Mouse (Mus musculus) megakaryocyte progenitor cell, adult 5-6 weeks (primary cell): ENCODE results near the gene Phf23. TPM values are rescaled to one million over a fixed set of nuclear protein-coding genes. Genes with fewer than 3 reads are reported as not detected.
A peak's percentile ranks its signal among the peaks of the same experiment; 100 is the strongest.

Experiments used
- ATAC-seq: replicated peaks from 2 replicates; pipeline ENCODE4 v1.8.0; 2016; ENCODE audit warnings: mild to moderate bottlenecking, moderate TSS enrichment, inconsistent platforms; ENCODE audit not compliant: poor library complexity
- total RNA-seq, 2 experiments: library from RNA; stranded (forward) in 1 of 2; stranded (reverse) in 1 of 2; fragments of 157-497, 149-512 nt in 1 of 2; fragments of 200-1000 nt in 1 of 2; gene quantifications; 2 replicates each; pipeline versions ENCODE4 v1.2.3 to v1.2.4; 2015 to 2017

Gene Phf23
- total RNA-seq (2015) (34.5 and 37.9 TPM in 2 replicates), total RNA-seq (2017) (31.7 and 40.0 TPM in 2 replicates)

DNA sequence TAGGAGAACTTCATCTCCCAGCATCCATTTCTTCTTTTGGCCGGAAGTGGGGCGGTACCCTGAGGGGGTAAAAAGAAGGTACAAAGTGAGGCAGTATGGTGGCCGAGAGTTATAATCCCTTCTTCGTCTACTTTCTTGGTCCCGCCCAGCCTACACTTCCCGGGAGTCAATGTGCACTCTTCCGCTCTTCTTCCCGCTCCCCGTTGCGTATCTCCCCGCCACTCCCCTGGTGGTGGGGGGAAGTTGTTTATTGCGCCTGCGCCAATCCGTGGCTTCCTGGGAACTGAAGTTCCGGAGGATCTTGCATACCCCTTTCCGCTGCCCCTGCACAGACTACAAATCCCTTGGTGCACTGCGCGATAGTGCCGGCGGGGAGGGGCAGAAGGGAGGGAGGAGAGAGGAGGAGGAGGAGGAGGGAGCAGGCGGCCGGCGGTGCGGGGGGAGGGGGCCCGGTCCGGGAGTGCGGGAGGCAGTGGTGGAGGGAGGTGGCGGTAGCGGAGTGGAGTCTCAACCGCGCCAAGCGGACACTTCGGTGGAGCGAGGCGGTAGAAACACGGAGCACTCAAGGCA lies at the start of gene Phf23:
Phf23 (plus strand) TSS at position 387 of the 570 bp plus-strand sequence.
- peak; percentile 65 for ATAC-seq

DNA sequence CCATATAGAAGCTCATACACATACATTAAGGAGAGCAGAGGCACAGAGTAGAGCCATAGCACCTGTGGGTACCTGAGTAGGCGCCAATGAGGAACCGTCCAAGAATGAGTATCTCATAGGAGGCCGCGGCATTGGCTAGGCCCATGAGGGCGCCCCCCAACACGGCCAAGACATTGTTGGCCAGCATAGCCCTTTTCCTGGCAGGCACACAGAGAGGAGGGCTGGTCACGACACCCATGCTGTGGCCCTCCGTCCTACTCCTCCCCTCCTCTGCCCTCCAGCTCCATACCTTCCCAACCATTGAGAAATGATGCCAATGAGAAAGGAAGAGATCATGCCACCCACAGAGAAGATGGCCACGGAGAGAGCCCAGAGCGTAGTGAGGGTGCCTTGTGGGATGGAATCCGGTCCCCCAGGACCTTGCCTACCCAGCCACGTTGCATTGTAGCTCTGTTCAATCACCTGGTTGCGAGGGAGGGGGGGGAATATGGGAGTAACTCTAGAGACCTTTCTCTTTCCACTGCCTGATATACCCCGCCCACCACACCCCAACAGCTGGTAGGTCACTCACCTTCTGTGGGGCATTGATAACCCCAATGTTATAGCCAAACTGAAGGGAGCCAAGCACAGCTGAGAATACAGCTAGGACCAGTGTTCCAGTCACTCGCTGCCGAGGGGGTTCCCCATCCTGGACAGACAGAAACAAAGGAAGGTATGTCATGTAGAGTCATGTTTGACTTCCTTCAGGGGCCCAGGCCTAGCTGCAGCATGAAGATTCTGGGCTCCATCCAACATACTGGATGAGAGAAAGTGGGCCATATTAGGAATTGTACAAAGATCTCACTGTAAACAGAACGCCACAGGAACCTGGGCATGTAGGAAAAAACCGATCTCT lies 49.3 kb upstream of the Phf23 start:
- ATAC-seq: peak; percentile 40; the same call in 1 of the 2 replicates

DNA sequence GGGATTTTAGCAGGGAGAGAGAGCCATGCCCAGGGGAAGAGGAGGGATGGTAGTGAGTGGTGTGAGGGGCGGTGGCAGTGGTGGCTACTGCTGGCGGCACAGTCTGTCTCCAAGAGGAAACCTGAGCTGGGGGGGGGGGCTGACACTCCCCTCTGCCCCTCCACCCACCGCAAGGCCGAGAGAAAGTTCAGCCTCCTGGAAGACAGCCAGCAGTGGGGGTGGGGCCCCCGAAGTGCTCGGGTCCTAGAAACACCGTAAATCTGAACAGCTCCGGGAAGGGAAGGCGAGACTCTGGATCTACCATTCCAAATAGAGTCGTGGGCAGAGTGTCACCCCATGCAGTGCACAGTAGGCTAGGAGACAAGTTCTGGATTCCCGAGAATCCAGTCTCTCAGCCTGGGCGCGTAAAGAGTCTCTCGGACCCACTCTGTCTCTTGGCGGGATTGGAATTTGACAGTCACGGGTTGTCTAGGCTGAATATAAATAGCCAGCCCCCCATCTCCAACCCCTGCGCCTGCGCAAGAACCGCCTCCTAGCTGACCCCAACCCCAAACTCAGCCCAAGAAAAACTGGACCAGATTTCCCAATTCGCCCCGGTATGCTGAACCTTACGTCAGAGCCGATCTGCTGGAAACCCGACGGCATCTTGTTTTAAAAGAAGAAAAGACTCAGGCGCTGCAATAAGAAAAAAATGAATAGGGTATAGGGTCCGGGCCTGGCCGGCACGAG lies 48.1 kb upstream of the Phf23 start:
- no peak for ATAC-seq

DNA sequence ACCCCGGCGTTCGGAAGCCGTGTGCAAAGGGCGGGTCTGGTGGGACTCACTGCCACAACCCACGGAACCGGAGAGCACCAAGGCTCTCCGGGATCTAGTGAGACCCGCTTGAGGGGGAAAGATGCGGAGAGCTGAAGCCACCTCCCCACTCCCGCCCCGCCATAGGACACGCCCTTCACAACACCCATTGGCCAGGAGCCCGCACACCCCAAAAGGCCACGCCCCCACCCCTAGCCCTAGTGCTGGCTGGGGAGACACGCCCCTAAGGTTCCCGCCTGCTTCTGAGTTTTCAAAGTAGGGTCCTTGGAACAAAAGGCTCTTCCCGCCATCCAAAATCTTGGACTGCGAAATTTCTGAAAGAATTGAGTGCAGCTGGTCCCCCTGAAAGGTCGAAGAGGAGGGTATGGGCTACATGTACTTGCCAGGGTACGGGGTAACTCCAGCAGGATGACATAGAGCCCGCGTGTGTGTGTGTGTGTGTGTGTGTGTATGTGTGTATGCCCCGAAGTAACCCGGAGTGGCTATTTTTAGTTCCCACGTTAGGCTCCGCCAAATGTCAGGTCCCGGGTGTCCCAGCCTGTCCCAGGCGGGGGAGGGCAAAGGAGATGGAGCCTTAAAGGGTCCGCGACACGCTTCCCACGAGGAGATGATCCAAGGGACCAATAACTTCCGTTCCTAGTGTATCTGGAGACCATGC lies 47.4 kb upstream of the Phf23 start, which contains the start of gene Slc2a4:
Slc2a4 (minus strand) TSS at position 123 of the 697 bp plus-strand sequence.
- ATAC-seq: peak; percentile 88

DNA sequence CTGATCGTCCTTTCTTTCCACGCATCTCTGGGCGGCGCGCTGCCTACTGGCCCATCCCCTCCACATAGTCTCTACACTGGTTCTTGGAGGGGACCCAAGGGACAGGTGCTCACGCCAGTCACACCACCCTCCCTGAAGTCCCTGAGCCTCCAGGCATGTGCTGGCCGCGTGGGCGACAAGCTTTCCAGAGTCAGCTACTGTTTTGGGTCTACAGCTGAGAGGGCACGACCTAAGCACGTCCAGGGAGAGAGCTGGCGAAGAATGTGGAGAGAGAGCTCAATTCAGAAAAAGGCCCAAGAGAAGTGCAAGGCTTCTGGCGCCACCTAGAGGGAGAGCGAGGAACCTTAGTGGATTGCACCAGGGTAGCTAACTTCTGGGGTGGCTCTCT lies 46.8 kb upstream of the Phf23 start:
- ATAC-seq: peak; percentile 82

DNA sequence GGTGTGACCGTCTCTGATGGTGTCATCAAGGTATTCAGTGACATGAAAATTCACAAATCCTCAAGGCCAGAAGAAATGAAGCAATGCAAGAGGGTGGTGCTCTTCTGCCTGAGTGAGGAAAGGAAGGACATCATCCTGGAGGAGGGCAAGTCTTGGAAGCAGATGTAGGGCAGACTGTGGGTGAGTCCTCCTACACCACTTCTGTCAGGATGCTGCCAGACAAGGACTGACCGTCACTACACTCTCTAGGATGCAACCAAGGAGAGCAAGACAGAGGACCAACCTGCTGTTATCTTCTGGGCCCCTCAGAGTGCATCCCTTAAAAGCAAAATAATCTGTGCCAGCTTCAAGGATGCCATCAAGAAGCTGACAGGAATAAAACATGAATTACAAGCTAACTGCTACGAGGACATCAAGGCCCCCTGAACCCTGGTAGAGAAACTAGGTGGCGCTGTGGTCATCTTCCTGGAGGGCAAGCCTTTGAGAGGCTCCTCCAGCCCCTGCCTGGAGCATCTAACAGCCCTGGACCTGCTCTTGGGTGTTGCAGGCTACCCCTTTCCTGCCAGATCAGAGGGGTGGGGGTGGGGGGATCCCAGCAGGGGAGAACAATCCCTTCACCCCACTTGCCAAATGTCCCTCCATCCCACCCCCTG lies 44.6 kb upstream of the Phf23 start:
- ATAC-seq: no peak

DNA sequence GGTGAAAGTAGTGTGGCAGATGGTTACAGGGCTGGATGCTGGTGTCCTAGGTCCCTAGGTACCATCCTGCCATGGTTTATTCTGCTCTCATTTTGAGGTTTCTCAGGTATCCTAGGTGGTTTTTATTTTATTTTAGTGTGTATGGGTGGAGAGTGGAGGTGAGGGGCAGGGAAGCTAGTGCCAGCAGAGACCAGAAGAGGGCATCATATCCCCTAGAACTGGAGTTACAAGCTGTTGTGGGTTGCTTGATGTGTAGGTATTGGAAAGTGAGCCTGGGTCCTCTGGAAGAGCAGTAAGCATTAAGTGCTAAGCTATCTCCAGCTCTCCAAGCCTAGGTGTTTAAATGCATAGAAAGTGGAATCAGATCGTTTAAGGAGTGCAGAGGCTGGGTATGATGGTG lies 43.3 kb upstream of the Phf23 start:
- no peak for ATAC-seq

DNA sequence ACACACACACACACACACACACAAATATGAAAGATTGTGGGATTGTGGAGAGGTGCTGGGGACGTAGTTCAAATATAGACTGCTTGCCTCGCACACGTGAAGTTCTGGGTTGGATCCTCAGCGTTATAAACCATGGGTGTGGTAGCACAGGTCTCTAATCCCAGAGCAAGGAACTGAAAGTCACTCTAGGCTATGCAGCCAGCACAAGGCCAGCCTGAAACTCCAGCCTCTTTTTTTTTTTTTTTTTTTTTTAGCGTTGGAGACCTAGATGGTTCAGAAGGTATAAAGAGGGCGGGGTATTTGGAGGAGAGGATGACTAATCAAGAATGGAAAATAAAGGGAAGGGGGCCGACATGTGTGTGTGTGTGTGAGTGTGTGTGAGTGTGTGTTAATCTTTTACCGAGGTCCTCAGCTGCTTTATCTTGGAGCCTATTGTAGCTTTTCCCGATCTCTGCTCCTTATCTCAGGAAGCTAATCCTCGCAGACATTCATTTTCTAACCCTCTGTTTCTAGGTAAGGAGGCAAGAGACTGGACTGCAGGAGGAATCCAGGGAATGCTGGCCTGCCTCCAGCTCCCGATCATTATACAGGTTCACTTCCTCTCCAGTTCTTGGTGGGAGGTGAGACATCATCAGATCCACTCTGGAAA lies 42.2 kb upstream of the Phf23 start:
- ATAC-seq: no peak

DNA sequence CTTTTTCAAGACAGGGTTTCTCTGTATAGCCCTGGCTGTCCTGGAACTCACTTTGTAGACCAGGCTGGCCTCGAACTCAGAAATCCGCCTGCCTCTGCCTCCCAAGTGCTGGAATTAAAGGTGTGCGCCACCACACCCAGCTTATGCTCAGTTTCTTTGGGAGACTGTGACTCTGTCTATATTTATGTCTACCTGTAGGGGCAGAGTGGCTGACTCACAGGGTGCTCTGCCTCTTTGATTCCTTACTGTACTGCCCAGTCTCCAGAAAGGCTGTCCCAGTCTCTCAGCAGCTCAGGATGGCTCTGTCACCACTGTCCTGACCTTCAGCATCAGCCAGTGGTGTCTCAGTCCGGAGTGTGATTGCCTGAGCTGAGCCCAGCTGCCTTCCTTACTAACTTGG lies 40.0 kb upstream of the Phf23 start:
- peak; percentile 48; the same call in 1 of the 2 replicates for ATAC-seq

DNA sequence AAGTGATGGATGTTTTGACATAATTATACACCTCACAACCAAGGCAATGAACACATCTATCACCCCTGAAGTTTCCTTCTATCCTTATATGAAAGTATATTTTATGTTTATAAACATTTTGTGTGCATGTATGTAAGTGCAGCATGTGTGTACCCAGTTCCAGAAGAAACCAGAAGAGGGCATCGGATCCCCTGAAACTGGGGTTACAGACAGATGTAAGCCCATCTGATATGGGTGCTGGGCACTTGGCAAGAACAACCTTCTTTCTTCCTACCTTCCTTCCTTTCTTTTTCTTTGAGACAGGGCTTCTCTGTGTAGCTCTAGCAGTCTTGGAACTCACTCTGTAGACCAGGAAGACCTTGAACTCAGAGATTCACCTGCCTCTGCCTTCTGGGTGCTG lies 39.4 kb upstream of the Phf23 start:
- 0 out of 2 replicates have a peak, but pooled peaks have one; percentile 54 for ATAC-seq

DNA sequence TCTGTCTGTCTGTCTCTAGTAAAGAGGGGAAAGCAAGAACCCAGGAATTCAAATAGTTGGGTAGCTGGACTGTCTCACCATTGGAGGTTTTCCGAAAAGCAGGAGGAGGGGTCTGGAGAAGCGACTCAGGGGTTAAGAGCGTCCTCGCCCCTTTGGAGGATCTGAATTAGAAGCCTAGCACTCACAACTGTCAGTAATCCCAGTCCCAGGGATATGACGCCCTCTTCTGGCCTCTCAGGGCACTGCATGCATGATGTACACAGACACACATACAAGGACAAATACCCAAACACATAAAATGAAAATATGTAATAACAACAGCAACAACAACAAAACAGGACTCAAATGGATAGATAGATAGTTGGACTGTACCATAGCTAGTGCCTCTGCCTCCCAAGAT lies 35.0 kb upstream of the Phf23 start:
- ATAC-seq: peak; percentile 55

DNA sequence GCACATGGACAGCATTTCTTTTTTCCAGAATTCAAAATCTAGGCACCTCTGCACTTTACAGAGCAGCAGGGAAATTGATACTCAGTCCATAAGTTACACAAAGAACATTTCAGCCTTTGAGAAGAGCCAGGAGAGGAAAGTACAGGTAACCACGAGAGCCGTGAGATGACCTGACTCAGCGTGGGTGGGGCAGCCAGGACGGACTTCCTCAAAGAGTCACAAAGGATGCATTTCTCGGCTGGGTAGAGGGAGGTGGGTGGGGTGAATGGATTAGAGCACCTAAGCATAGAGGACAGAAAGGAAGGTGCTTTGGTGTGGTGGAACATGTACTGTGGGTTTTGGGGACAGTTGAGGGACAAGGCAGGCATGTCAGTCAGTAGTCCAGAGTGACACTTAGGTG lies 33.7 kb upstream of the Phf23 start:
- no peak for ATAC-seq

DNA sequence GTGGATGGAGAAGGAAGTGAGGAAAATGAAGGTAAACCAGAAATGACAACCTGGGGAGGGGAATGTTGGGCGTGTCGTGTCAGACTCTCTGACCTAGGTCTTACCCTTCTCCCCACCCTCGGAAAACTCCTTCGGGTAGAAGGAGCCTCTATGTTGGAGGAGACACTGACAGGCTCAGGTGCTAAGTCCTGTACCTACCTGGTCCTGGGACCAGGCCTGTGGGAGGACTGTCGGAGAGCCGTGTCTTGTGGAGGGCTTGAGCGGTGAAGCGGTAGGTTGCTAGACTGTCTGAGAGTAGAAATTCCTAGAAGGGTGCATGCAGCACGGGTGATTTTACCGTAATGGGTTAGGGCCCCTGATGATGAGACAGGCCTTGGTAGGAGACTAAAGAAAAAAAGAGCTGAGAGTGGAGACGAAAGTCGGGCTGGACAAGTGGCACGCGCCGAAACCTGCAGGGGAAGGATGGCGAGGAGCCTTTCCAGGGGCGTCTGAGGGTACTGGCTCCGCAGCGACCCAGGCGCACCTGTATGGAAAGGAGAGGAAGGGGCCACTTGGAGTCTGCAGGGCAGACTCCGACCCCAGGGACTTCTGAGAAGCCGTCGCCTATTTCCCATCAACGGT lies 30.8 kb upstream of the Phf23 start, which contains the start of gene Cldn7:
Cldn7 (plus strand) TSS at position 130 of the 621 bp plus-strand sequence.
- no peak for ATAC-seq

DNA sequence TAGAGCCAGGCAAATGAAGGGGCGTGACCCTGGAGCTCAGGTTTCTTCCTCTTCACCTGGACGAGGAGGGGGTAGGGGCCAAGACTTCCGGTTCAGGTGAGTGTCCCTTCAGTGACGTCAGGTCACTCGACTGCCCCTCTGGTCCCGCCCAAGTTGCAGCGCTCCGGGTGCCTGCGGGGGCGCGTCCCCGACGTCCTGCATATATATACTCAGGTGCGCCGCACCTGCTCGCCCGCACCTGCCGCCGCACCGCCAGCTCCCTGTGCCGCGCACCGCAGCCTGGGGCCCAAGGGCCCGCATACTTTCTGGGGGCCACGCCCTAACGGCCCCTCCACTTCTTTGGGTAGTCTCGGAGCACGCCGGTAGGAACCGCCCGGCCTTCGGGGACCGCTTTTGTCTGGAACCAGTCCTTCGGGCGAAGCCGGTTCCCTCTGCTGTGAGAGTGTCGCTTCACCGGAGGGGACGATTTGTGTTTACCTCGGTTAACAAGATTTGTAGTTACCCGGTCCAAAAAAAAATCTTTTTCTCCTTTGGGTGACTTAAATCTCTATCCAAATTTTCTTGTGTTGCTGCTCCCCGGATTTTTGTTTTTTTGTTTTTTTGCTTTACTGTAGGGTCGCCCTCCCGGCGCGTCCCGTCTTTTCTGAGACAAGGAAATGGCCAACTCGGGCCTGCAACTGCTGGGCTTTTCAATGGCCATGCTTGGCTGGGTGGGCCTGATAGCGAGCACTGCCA lies 30.1 kb upstream of the Phf23 start:
- ATAC-seq: no peak

DNA sequence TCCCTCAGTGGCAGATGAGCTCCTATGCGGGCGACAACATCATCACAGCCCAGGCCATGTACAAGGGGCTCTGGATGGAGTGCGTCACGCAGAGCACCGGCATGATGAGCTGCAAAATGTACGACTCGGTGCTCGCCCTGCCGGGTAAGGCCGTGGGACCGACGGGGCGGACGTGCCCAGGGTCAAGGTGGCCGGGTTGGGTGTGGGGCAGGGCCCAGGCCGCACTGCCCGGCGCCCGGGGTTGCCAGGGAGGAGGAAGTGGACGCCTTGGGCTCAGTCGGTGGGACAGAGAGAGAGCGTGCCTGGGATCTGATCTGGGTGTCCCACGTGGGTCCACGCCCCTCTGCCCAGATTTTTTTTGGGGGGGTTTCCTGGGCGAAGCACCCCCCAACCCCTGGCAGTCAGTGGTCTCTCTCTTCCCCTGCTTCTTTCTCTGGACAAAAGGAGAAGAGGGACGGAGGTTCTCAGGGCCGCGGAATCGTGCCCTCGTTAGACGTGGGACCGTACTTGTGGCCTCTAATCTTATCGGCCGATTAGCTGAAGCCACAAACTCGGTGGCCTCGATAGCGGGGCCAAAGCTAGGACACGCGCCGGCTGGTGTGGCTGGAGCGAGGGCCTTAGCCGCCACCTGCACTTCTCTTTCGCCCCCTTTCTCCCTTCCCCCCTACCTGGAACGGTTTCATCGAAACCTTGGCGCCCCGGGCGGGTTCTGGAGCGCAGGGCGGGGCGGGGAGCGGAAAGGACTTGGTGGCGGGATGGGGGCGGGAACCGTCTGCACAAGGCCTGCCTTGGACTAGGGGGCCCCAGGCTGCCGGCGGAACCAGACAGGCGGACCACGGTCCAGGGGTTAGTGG lies 29.3 kb upstream of the Phf23 start:
- ATAC-seq: peak; percentile 51

DNA sequence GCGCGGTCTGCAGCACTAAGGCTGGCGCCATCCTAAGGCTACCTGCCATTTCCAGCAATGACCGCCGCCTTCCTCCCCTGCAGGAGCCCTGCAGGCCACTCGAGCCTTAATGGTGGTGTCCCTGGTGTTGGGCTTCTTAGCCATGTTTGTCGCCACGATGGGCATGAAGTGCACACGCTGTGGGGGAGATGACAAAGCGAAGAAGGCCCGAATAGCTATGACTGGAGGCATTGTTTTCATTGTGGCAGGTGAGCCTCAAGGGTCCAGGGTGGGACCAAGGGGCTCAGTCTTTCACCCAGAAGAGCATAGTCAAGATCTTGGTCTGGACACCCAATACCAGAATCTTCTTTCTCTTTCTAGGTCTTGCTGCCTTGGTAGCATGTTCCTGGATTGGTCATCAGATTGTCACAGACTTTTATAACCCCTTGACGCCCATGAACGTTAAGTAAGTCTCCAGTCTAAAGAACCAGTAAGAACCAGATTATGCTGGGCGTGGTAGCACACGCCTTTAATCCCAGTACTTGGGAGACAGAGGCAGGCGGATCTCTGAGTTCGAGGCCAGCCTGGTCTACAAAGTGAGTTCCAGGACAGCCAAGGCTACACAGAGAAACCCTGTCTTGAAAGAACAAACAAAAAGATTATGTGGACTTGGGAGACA lies 28.6 kb upstream of the Phf23 start:
- no peak for ATAC-seq

DNA sequence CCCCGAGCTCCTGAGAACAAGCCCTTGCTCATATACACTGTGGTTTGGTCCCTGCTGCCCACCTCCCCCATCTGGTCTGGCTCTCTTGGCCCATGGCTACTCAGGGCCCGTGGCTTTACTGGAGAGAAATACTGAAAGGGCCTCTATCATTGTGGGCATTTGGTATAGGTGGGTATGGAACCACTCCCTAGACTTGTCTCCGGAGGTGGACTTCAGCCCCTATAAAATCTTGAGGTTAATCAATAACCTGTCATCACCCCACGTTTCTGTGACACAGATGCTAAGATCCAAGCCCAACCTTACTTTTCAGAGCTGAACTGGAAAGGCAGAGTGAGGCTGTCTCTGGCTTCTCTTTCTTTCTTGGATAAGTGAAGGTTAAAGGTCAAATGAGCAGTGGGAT lies 26.8 kb upstream of the Phf23 start:
- no peak for ATAC-seq
